Mouse (Mus musculus): ENCODE measurements at regions not wholly inside any gene's neighbourhood (a gene's known extent, or its start where the extent isn't known, plus 50 kb on each side); places are given as distances from the start of the nearest gene placed in this dataset.
A peak's percentile ranks its signal among the peaks of the same experiment; 100 is the strongest.

DNA sequence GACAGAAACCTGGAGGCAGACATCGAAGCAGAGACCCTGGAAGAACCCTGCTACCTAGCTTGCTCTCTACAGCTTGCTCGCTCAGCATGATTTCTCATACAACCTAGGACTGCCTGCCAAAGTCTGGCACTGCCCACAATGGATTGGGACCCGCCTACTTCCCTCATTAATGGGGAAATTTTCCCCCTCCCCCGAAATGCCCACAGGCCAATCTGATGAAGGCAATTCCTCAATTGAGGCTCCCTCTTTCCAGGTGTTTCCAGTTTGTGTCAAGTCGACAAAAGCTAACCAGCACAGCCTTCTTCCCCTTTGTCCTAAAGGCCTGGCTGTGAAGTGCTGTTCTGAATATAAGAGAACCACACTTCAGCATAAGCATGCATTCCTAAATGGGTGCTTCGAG is 143.1 kb downstream of the Sox9 start:
- no peaks in the 10 kb centered on the region for H3K79me2 ChIP-seq (ENCODE audit: control insufficient read depth, insufficient read depth, low read length)
- H3K27me3 ChIP-seq (ENCODE audit: control insufficient read depth, insufficient read depth, low read length) = peaks cover 3% of the 10 kb centered on the region; the same call in 1 of the 2 replicates
- H3K9ac ChIP-seq (ENCODE audit: low read depth, low read length) = no peak overlapping the region
- H3K36me3 ChIP-seq (ENCODE audit: control insufficient read depth, insufficient read depth, low read length) = no peaks in the 10 kb centered on the region
- H3K4me3 ChIP-seq (ENCODE audit: insufficient read depth, low read depth, low read length) = no peak overlapping the region
- DNase-seq (ENCODE audit: extremely low read depth, low read depth, low spot score) = no peak
- H3K27ac ChIP-seq (replicated peaks; ENCODE audit: insufficient read depth, low read depth, low read length) = no peak overlapping the region
- H3K4me1 ChIP-seq (ENCODE audit: control insufficient read depth, insufficient read depth, low read length) = no peaks in the 10 kb centered on the region
- 70% methylated on average over 6 of the region's 6 CpGs for WGBS
- TF ChIP-seq POLR2A (IDR thresholded peaks at IDR 0.05; ENCODE audit: extremely low read depth, insufficient read depth, low read length) (no peak), CTCF (IDR thresholded peaks at IDR 0.05; ENCODE audit: low read depth, low read length) (no peak)

DNA sequence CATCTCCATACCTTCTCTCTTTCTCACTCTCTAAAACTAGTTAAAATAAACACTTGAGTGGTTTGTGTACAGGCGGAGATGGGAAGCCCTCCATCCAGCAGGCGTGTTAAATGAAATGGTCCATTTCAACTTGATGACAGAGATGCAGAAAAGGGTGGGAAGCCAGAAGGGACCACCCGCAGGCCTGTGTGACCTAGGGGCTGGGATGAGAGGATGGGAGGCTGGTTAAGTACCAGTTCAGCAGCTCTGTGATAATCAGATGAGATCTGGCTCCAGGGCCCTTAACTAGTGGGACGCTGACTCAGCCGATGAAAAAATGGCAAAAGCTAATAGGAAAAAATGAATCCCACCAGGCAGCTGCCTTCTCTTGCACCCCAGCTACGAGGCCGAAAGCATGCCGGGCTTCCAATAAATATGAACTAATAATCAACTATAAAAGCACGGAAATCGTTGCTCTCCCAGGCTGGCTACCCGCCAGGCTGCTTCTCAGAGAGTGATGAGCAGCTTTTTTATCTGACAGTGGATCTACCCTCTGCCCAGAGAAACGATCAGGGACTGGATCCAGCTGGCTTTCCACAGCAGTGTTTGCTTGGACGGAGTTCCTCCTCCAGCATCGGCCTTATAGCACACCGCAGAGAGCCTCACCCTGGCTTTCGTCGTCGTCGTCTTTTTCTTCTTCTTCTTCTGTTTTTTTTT is 144.5 kb downstream of the Sox9 start:
- H3K9ac ChIP-seq (ENCODE audit: low read depth, low read length) = no peak overlapping the region
- H3K4me1 ChIP-seq (ENCODE audit: control insufficient read depth, insufficient read depth, low read length) = no peaks in the 10 kb centered on the region
- H3K36me3 ChIP-seq (ENCODE audit: control insufficient read depth, insufficient read depth, low read length) = no peaks in the 10 kb centered on the region
- H3K79me2 ChIP-seq (ENCODE audit: control insufficient read depth, insufficient read depth, low read length) = no peaks in the 10 kb centered on the region
- 33% methylated on average over 19 of the region's 19 CpGs for WGBS
- H3K27me3 ChIP-seq (ENCODE audit: control insufficient read depth, insufficient read depth, low read length) = peaks cover 3% of the 10 kb centered on the region; the same call in 1 of the 2 replicates
- peak; percentile 93 for DNase-seq (ENCODE audit: extremely low read depth, low read depth, low spot score)
- H3K4me3 ChIP-seq (ENCODE audit: insufficient read depth, low read depth, low read length) = no peak overlapping the region
- no peak overlapping the region for H3K27ac ChIP-seq (replicated peaks; ENCODE audit: insufficient read depth, low read depth, low read length)
- TF ChIP-seq CTCF (IDR thresholded peaks at IDR 0.05; ENCODE audit: low read depth, low read length) (no peak), POLR2A (IDR thresholded peaks at IDR 0.05; ENCODE audit: extremely low read depth, insufficient read depth, low read length) (no peak)

DNA sequence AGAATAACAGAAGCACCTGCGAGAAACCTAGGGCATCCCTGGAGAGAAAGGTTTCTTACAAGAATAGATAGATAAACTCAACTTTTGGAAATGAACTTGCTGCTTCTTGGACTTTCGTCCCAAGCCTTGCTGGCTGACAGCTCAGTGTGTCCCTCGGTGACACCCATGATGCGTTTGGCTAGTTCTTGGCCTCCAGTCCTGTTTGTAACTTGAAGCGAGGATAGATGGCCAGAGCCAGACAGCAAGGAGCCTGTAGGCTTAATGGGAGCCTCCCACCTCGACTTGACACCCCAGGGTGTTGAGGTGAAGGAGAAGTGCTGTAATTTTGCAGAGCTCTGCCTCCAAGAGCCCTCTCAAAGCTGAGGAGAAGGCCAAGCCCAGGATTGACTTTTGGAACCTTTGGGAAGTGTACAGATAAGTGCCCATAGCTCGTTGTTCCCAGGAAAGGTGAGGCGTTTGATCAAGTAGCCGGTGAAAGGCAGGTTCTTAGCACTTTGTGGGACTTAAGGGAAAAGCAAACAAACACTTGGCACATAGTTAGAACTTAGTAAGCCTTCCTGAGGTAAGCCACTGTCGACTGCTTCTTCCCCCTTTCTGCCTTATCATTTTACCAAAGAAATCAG is 148.3 kb downstream of the Sox9 start:
- no peaks in the 10 kb centered on the region for H3K79me2 ChIP-seq (ENCODE audit: control insufficient read depth, insufficient read depth, low read length)
- no peaks in the 10 kb centered on the region for H3K4me1 ChIP-seq (ENCODE audit: control insufficient read depth, insufficient read depth, low read length)
- no peak overlapping the region for H3K27ac ChIP-seq (replicated peaks; ENCODE audit: insufficient read depth, low read depth, low read length)
- DNase-seq (ENCODE audit: extremely low read depth, low read depth, low spot score) = no peak
- H3K36me3 ChIP-seq (ENCODE audit: control insufficient read depth, insufficient read depth, low read length) = no peaks in the 10 kb centered on the region
- H3K27me3 ChIP-seq (ENCODE audit: control insufficient read depth, insufficient read depth, low read length) = no peaks in the 10 kb centered on the region; the same call in 1 of the 2 replicates
- WGBS = 54% methylated on average over 10 of the region's 10 CpGs
- no peak overlapping the region for H3K4me3 ChIP-seq (ENCODE audit: insufficient read depth, low read depth, low read length)
- no peak for TF ChIP-seq POLR2A (IDR thresholded peaks at IDR 0.05; ENCODE audit: extremely low read depth, insufficient read depth, low read length)
- TF ChIP-seq CTCF (IDR thresholded peaks at IDR 0.05; ENCODE audit: low read depth, low read length) = no peak
- H3K9ac ChIP-seq (ENCODE audit: low read depth, low read length) = no peak overlapping the region

DNA sequence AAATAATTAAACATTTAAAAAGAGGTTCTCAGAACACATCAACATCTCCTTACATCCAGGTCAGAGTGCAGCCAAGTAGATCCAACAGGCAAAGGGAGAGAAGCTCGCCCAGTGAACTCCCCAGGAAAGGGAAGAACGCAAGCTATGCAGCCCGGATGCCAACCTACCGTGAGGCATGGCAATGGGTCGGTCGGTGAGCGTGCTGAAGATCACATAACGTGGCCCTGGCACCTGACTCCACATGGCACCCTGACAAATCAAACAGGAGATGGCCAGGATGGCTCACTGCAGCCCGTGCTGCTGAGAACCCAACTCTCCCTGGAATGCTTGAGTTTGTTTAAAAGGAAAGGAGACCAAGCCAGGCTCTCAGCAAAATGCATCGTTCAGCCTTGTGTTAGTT is 156.0 kb downstream of the Sox9 start:
- peak; percentile 85 for DNase-seq (ENCODE audit: extremely low read depth, low read depth, low spot score)
- H3K27me3 ChIP-seq (ENCODE audit: control insufficient read depth, insufficient read depth, low read length) = no peaks in the 10 kb centered on the region
- H3K4me3 ChIP-seq (ENCODE audit: insufficient read depth, low read depth, low read length) = no peak overlapping the region
- H3K27ac ChIP-seq (replicated peaks; ENCODE audit: insufficient read depth, low read depth, low read length) = no peak overlapping the region
- H3K9ac ChIP-seq (ENCODE audit: low read depth, low read length) = no peak overlapping the region
- 34% methylated on average over 10 of the region's 10 CpGs for WGBS
- TF ChIP-seq POLR2A (IDR thresholded peaks at IDR 0.05; ENCODE audit: extremely low read depth, insufficient read depth, low read length) (no peak), CTCF (IDR thresholded peaks at IDR 0.05; ENCODE audit: low read depth, low read length) (no peak)
- no peaks in the 10 kb centered on the region for H3K4me1 ChIP-seq (ENCODE audit: control insufficient read depth, insufficient read depth, low read length)
- no peaks in the 10 kb centered on the region for H3K36me3 ChIP-seq (ENCODE audit: control insufficient read depth, insufficient read depth, low read length)
- H3K79me2 ChIP-seq (ENCODE audit: control insufficient read depth, insufficient read depth, low read length) = no peaks in the 10 kb centered on the region

DNA sequence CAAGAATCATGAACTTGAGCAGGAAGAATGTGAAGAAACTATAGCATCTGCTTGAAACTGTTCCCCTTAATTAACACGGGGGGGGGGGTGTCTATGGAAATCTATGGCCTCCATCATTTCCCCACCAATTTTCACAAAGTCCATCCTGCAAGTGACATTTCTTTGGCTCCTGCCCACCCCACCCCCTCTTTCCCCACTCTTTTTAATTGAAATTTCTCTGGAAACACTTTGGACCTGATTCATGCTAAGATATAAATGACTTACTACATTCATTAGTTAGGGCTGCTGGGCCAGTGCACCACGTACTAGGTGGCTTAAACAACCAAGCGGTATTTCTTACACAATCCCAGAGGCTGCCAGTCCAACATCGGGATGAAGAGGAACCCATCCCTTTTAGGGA is 169.4 kb downstream of the Sox9 start:
- H3K79me2 ChIP-seq (ENCODE audit: control insufficient read depth, insufficient read depth, low read length) = no peaks in the 10 kb centered on the region

DNA sequence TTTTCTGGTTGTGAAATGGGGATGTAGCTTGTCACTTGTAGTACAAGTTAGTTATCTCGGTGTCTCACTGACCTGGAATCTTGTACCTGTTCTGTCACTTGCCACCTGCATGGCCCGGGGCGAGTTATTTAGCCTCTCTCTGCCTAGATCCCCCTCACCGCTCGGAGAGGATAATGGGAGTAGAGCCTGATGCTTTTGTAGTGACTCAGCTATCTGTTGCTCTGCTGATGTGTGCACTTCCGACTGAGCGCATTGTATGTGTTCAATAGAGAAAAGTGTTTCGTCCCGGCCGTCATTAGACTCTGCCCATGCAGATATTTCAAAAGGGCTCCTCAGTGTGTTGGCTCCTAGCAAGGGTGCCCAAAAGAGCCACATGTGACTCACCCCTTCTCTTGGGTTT is 170.3 kb downstream of the Sox9 start:
- H3K36me3 ChIP-seq (ENCODE audit: control insufficient read depth, insufficient read depth, low read length) = no peaks in the 10 kb centered on the region
- no peak overlapping the region for H3K9ac ChIP-seq (ENCODE audit: low read depth, low read length)
- no peak overlapping the region for H3K4me3 ChIP-seq (ENCODE audit: insufficient read depth, low read depth, low read length)
- H3K27ac ChIP-seq (replicated peaks; ENCODE audit: insufficient read depth, low read depth, low read length) = no peak overlapping the region
- DNase-seq (ENCODE audit: extremely low read depth, low read depth, low spot score) = no peak
- H3K27me3 ChIP-seq (ENCODE audit: control insufficient read depth, insufficient read depth, low read length) = no peaks in the 10 kb centered on the region
- H3K4me1 ChIP-seq (ENCODE audit: control insufficient read depth, insufficient read depth, low read length) = no peaks in the 10 kb centered on the region
- TF ChIP-seq POLR2A (IDR thresholded peaks at IDR 0.05; ENCODE audit: extremely low read depth, insufficient read depth, low read length) (no peak), CTCF (IDR thresholded peaks at IDR 0.05; ENCODE audit: low read depth, low read length) (no peak)
- H3K79me2 ChIP-seq (ENCODE audit: control insufficient read depth, insufficient read depth, low read length) = no peaks in the 10 kb centered on the region
- 84% methylated on average over 10 of the region's 10 CpGs for WGBS

More for the DNA sequence above, 169.4 kb downstream of the Sox9 start:
- Histone ChIP-seq H3K27me3 (ENCODE audit: control insufficient read depth, insufficient read depth, low read length) (no peaks in the 10 kb centered on the region), H3K36me3 (ENCODE audit: control insufficient read depth, insufficient read depth, low read length) (no peaks in the 10 kb centered on the region), H3K27ac (replicated peaks; ENCODE audit: insufficient read depth, low read depth, low read length) (no peak overlapping the region), H3K9ac (ENCODE audit: low read depth, low read length) (no peak overlapping the region), H3K4me3 (ENCODE audit: insufficient read depth, low read depth, low read length) (no peak overlapping the region), H3K4me1 (ENCODE audit: control insufficient read depth, insufficient read depth, low read length) (no peaks in the 10 kb centered on the region)
- DNase-seq (ENCODE audit: extremely low read depth, low read depth, low spot score) = no peak
- TF ChIP-seq CTCF (IDR thresholded peaks at IDR 0.05; ENCODE audit: low read depth, low read length) (no peak), POLR2A (IDR thresholded peaks at IDR 0.05; ENCODE audit: extremely low read depth, insufficient read depth, low read length) (no peak)
- WGBS = 67% methylated on average over 4 of the region's 4 CpGs
